Mouse (Mus musculus) embryonic facial prominence, embryonic 12.5 days (tissue): ENCODE results near the gene Zfp108. TPM values are rescaled to one million over a fixed set of nuclear protein-coding genes. Genes with fewer than 3 reads are reported as not detected.

ENCODE experiments used
- ATAC-seq: fragments of 200-750 bp; cut with Nextera tagmentation; 2 replicates; pipeline ENCODE4 v1.8.0; 2017; ENCODE audit not compliant: insufficient number of reproducible peaks, insufficient read depth, low FRiP score, low TSS enrichment
- H3K27ac ChIP-seq: fragments of 300-500 bp; sonication (generic); 2 replicates; pipeline ENCODE4 v1.5.1; 2016; ENCODE audit warnings: mild to moderate bottlenecking
- H3K27me3 ChIP-seq: fragments of 300-500 bp; sonication (generic); 2 replicates; pipeline ENCODE4 v1.6.1; 2016; ENCODE audit warnings: mild to moderate bottlenecking, moderate library complexity
- H3K36me3 ChIP-seq: fragments of 300-500 bp; sonication (generic); 2 replicates; pipeline ENCODE4 v1.6.1; 2016; ENCODE audit warnings: mild to moderate bottlenecking
- H3K4me1 ChIP-seq: fragments of 300-500 bp; sonication (generic); 2 replicates; pipeline ENCODE4 v1.6.1; 2016
- H3K4me2 ChIP-seq: fragments of 300-500 bp; sonication (generic); replicated peaks from 2 replicates; pipeline ENCODE4 v1.6.1; 2016; ENCODE audit warnings: mild to moderate bottlenecking, moderate library complexity
- H3K4me3 ChIP-seq: fragments of 300-500 bp; sonication (generic); 2 replicates; pipeline ENCODE4 v1.5.1; 2016; ENCODE audit warnings: mild to moderate bottlenecking
- H3K9ac ChIP-seq: fragments of 300-500 bp; sonication (generic); 2 replicates; pipeline ENCODE4 v1.6.1; 2016; ENCODE audit warnings: mild to moderate bottlenecking, moderate library complexity
- H3K9me3 ChIP-seq: fragments of 300-500 bp; sonication (generic); 2 replicates; pipeline ENCODE4 v1.6.1; 2016; ENCODE audit warnings: mild to moderate bottlenecking, moderate library complexity
- WGBS: fragments of 180-500 bp; shearing (Covaris S2); methylation state at CpG from one replicate; pipeline ENCODE4 v1.1.7; 2016; 5-methylcytosine and 5-hydroxymethylcytosine counted together
- polyA plus RNA-seq: library from polyadenylated mRNA; unstranded; fragments of >200 nt; fragmentation: Nextera tagmentation; extraction: Ambion mirVana; gene quantifications from 2 replicates; pipeline ENCODE4 v1.2.1, GENCODE M21; 2016

Zfp108 gene
- polyA plus RNA-seq, 1 experiment from 2014 or later: 5.3 TPM

DNA sequence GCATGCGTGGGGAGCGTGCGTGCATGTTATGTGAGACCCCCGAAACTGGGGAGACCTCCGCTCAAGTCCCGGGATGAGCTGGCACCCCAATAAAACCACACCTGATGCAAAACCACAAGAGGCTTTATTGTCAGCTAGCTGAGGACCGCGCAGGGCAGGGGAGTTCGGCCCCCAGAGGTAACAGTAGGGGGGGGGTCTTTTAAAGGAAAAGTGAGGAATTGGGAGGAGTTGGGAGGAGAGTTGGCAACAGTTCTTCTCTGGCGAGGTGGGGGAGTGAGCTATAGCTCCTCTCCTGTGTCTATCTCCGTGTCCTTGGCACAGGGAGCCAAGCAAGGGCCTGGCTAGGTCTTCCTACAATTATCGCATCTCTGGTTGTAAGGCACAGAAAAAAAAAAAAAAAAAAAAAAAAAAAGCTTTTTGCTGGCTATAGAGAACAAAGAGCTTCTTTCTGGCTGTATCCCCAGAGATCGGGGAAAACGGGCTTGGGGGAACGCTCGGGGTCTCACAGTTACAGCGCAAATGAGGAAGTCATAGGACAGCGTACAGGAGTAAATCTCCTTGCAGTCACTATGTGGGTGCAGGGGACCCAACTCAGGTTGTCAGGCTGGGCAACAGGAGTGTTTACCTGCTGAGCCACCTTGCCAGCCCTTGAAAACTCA lies 45.4 kb downstream of the Zfp108 start:
- Histone ChIP-seq H3K4me3 (peak overlapping the region; percentile 70), H3K4me1 (peaks cover 9% of the 10 kb centered on the region; the same call in 1 of the 2 replicates), H3K27me3 (no peaks in the 10 kb centered on the region), H3K9ac (peak overlapping the region; percentile 83), H3K36me3 (peaks cover 44% of the 10 kb centered on the region), H3K4me2 (peak overlapping the region; percentile 84), H3K9me3 (no peaks in the 10 kb centered on the region), H3K27ac (peak overlapping the region; percentile 97)
- ATAC-seq: peak; percentile 16
- WGBS: under 1% methylated on average over 18 of the region's 18 CpGs

DNA sequence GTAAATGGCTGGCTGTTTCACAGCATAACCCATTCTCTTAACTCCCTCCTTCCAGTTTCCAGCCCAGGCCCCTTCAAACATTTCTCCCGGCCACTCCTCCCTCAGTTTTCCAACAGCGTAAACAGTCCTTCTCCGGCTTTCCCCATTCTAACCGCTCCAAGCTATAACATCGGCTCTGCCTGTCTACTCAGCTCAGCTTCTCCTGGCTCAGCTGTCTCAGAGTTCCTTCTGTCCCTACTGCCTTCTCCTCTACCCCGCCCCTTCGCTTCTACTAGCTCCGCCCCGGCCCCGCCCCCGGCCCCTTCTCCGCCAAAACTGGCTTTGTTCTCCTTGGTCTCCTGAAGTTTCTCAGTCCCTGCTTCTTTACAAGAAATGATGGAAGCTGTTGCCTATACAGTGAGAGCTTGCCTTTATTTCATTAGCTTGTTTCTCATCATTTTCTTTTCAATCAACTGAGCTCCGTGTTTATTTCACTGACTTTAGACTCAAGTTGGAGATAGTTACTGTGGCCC lies 46.2 kb downstream of the Zfp108 start, which contains the start of gene Zfp61:
Gene Zfp61 (minus strand): TSS at position 462 of the 512 bp plus-strand sequence.
- peak; percentile 70; the same call in 1 of the 2 replicates for ATAC-seq
- Histone ChIP-seq H3K4me2 (peak within 1 kb of the TSS; percentile 84), H3K27me3 (no peaks in the 10 kb centered on the region), H3K36me3 (peaks cover 37% of the 10 kb centered on the region), H3K9ac (peak within 1 kb of the TSS; percentile 51; the same call in 1 of the 2 replicates), H3K4me1 (peaks cover 9% of the 10 kb centered on the region; the same call in 1 of the 2 replicates), H3K4me3 (peak within 1 kb of the TSS; percentile 70), H3K9me3 (no peaks in the 10 kb centered on the region), H3K27ac (peak within 1 kb of the TSS; percentile 97)
- WGBS: 4% methylated on average over 13 of the region's 13 CpGs

Other genes with a start within 250 kb of the Zfp108 start
- gene Vmn1r183, start 201.5 kb upstream of the Zfp108 start, polyA plus RNA-seq: not detected in 2 replicates
- gene Zfp180, start 172.9 kb upstream of the Zfp108 start, polyA plus RNA-seq: 27.4 and 27.7 TPM in 2 replicates
- 9.1 and 9.8 TPM in 2 replicates for gene Zfp112, start 142.5 kb upstream of the Zfp108 start, polyA plus RNA-seq
- 18.3 and 18.4 TPM in 2 replicates for gene Zfp235, start 120.6 kb upstream of the Zfp108 start, polyA plus RNA-seq
- 7.5 and 7.6 TPM in 2 replicates for gene Zfp114, start 79.7 kb upstream of the Zfp108 start, polyA plus RNA-seq
- gene Zfp111, start 43.4 kb upstream of the Zfp108 start, polyA plus RNA-seq: 10.1 and 11.3 TPM in 2 replicates
- gene Zfp109, start 17.2 kb upstream of the Zfp108 start, polyA plus RNA-seq: 5.9 and 6.6 TPM in 2 replicates
- gene Zfp93, start 15.6 kb downstream of the Zfp108 start, polyA plus RNA-seq: 10.0 and 12.0 TPM in 2 replicates
- 57.7 and 63.1 TPM in 2 replicates for gene Zfp61, start 46.4 kb downstream of the Zfp108 start, polyA plus RNA-seq
- 15.8 and 16.4 TPM in 2 replicates for gene Zfp94, start 61.9 kb downstream of the Zfp108 start, polyA plus RNA-seq
- 0.26 TPM in 1 of 2 replicates, not detected in the other for gene Tescl, start 79.1 kb downstream of the Zfp108 start, polyA plus RNA-seq
- gene Lypd5, start 94.4 kb downstream of the Zfp108 start, polyA plus RNA-seq: not detected in 2 replicates
- gene Kcnn4, start 115.5 kb downstream of the Zfp108 start, polyA plus RNA-seq: 2.0 and 2.7 TPM in 2 replicates
- 23.6 and 26.0 TPM in 2 replicates for gene Smg9, start 144.8 kb downstream of the Zfp108 start, polyA plus RNA-seq
- gene Irgc1, start 197.5 kb downstream of the Zfp108 start, polyA plus RNA-seq: not detected in 2 replicates
- gene Plaur, start 207.7 kb downstream of the Zfp108 start, polyA plus RNA-seq: 1.5 and 2.0 TPM in 2 replicates
- 7.6 and 10.7 TPM in 2 replicates for gene Cadm4, start 227.2 kb downstream of the Zfp108 start, polyA plus RNA-seq